Mouse (Mus musculus): ENCODE measurements around the gene Fbln1. TPM values are rescaled to one million over a fixed set of nuclear protein-coding genes. Genes with fewer than 3 reads are reported as not detected.
"Not testable (repeated sequence)": the region's sequence is repeated elsewhere in the genome, so short reads cannot be mapped to it uniquely, and the experiment has no call there.

Fbln1 gene
- polyA plus RNA-seq, 1 experiment from 2014 or later = 60.2 TPM

- no peak overlapping the region for H3K4me2 ChIP-seq
- no peak for DNase-seq (ENCODE audit: low spot score)
- no peaks in the 10 kb centered on the region for H3K4me1 ChIP-seq (replicated peaks; ENCODE audit: control insufficient read depth, insufficient read depth, low read length)
- H3K27me3 ChIP-seq (replicated peaks; ENCODE audit: control insufficient read depth, insufficient read depth, low read length) = no peaks in the 10 kb centered on the region
- WGBS = 82% methylated on average over 4 of the region's 4 CpGs
- H3K9me3 ChIP-seq (ENCODE audit: control insufficient read depth, low read length) = no peaks in the 10 kb centered on the region
- no peak for ATAC-seq (replicated peaks; ENCODE audit: low FRiP score)
- no peaks in the 10 kb centered on the region for H3K36me3 ChIP-seq (ENCODE audit: control insufficient read depth, insufficient read depth, low read length)
- no peak overlapping the region for H3K9ac ChIP-seq (ENCODE audit: low read depth, low read length)
- H3K4me3 ChIP-seq (ENCODE audit: low read depth, low read length) = no peak overlapping the region
- H3K27ac ChIP-seq (ENCODE audit: low read depth, low read length) = no peak overlapping the region
Observed at GRCm38 (mm10) chr15:85323214-85323613, 117.5 kb downstream of the Fbln1 start.

GRCm38 (mm10) chr15:85324426-85324825 lies 118.7 kb downstream of the Fbln1 start:
- no peaks in the 10 kb centered on the region for H3K4me1 ChIP-seq (replicated peaks; ENCODE audit: control insufficient read depth, insufficient read depth, low read length)
- WGBS = 86% methylated on average over 1 of the region's 1 CpGs
- no peak for DNase-seq (ENCODE audit: low spot score)

DNA sequence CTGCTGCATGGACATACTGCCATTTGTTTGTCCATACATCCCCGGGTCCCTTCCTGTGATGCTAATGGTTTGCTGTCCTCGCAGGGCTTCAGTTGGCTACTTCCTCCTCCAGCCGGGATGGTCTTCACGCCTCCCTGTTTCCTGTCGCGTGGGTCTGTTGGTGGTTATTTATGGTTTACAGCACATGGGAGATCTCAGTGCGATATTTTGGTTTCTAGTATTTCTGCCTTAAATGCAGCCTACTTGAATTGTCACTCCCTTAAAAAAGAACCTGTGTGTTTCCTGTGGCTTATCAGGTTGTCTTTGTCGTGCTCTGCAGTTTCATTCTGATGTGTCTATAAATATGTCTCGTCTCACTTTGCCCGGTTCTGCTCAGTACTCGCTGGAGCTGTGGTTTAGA lies 122.1 kb downstream of the Fbln1 start:
- 30% methylated on average over 11 of the region's 11 CpGs for WGBS
- no peak for DNase-seq (ENCODE audit: low spot score)
- ATAC-seq (replicated peaks; ENCODE audit: low FRiP score) = no peak
- Histone ChIP-seq H3K36me3 (ENCODE audit: control insufficient read depth, insufficient read depth, low read length) (no peaks in the 10 kb centered on the region), H3K9me3 (ENCODE audit: control insufficient read depth, low read length) (no peaks in the 10 kb centered on the region), H3K4me3 (ENCODE audit: low read depth, low read length) (no peak overlapping the region), H3K4me2 (0 out of 2 replicates have a peak overlapping the region, but pooled peaks have one; percentile 31), H3K9ac (ENCODE audit: low read depth, low read length) (no peak overlapping the region), H3K4me1 (replicated peaks; ENCODE audit: control insufficient read depth, insufficient read depth, low read length) (no peaks in the 10 kb centered on the region), H3K27me3 (replicated peaks; ENCODE audit: control insufficient read depth, insufficient read depth, low read length) (no peaks in the 10 kb centered on the region), H3K27ac (ENCODE audit: low read depth, low read length) (no peak overlapping the region)

More at GRCm38 (mm10) chr15:85324426-85324825, 118.7 kb downstream of the Fbln1 start:
- Histone ChIP-seq H3K36me3 (ENCODE audit: control insufficient read depth, insufficient read depth, low read length) (no peaks in the 10 kb centered on the region), H3K9me3 (ENCODE audit: control insufficient read depth, low read length) (no peaks in the 10 kb centered on the region), H3K4me3 (ENCODE audit: low read depth, low read length) (no peak overlapping the region), H3K27ac (ENCODE audit: low read depth, low read length) (no peak overlapping the region), H3K9ac (ENCODE audit: low read depth, low read length) (no peak overlapping the region), H3K4me2 (no peak overlapping the region), H3K27me3 (replicated peaks; ENCODE audit: control insufficient read depth, insufficient read depth, low read length) (no peaks in the 10 kb centered on the region)
- no peak for ATAC-seq (replicated peaks; ENCODE audit: low FRiP score)

GRCm38 (mm10) chr15:85328455-85328854 lies 122.7 kb downstream of the Fbln1 start:
- H3K4me3 ChIP-seq (ENCODE audit: low read depth, low read length); H3K9ac ChIP-seq (ENCODE audit: low read depth, low read length); H3K9me3 ChIP-seq (ENCODE audit: control insufficient read depth, low read length); H3K36me3 ChIP-seq (ENCODE audit: control insufficient read depth, insufficient read depth, low read length); H3K4me2 ChIP-seq; ATAC-seq (replicated peaks; ENCODE audit: low FRiP score); H3K27ac ChIP-seq (ENCODE audit: low read depth, low read length); H3K4me1 ChIP-seq (replicated peaks; ENCODE audit: control insufficient read depth, insufficient read depth, low read length); H3K27me3 ChIP-seq (replicated peaks; ENCODE audit: control insufficient read depth, insufficient read depth, low read length); DNase-seq (ENCODE audit: low spot score): not testable (repeated sequence)
- WGBS = 70% methylated on average over 2 of the region's 2 CpGs

GRCm38 (mm10) chr15:85329096-85329495 lies 123.3 kb downstream of the Fbln1 start:
- Histone ChIP-seq H3K27me3 (replicated peaks; ENCODE audit: control insufficient read depth, insufficient read depth, low read length) (no peaks in the 10 kb centered on the region), H3K9me3 (ENCODE audit: control insufficient read depth, low read length) (no peaks in the 10 kb centered on the region), H3K4me3 (ENCODE audit: low read depth, low read length) (no peak overlapping the region), H3K36me3 (ENCODE audit: control insufficient read depth, insufficient read depth, low read length) (no peaks in the 10 kb centered on the region), H3K4me2 (no peak overlapping the region; the same call in 1 of the 2 replicates), H3K27ac (ENCODE audit: low read depth, low read length) (peak overlapping the region; percentile 55; the same call in 1 of the 2 replicates), H3K4me1 (replicated peaks; ENCODE audit: control insufficient read depth, insufficient read depth, low read length) (no peaks in the 10 kb centered on the region; the same call in 1 of the 2 replicates), H3K9ac (ENCODE audit: low read depth, low read length) (no peak overlapping the region)
- 85% methylated on average over 5 of the region's 5 CpGs for WGBS
- ATAC-seq (replicated peaks; ENCODE audit: low FRiP score) (no peak), DNase-seq (ENCODE audit: low spot score) (no peak)

DNA sequence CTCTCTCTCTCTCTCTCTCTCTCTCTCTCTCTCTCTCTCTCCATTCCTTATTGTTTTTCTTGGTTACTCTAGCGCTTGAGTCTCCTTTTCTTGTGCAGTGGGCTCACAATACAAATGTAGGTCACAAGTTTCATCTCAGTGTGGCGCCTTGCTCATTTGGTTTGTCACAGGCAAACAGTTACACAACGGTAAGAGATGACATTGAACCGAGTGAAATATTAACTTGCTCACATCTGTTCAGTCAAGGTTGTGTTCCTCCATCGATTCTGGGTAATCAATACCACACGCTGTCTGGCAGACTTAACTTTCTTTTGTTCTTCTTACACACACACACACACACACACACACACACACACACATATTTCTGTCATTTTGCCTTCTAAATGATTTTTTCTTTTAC lies 124.3 kb downstream of the Fbln1 start:
- Histone ChIP-seq H3K9ac (ENCODE audit: low read depth, low read length) (no peak overlapping the region), H3K27me3 (replicated peaks; ENCODE audit: control insufficient read depth, insufficient read depth, low read length) (no peaks in the 10 kb centered on the region), H3K36me3 (ENCODE audit: control insufficient read depth, insufficient read depth, low read length) (no peaks in the 10 kb centered on the region), H3K27ac (ENCODE audit: low read depth, low read length) (no peak overlapping the region), H3K4me1 (replicated peaks; ENCODE audit: control insufficient read depth, insufficient read depth, low read length) (no peaks in the 10 kb centered on the region; the same call in 1 of the 2 replicates), H3K4me3 (ENCODE audit: low read depth, low read length) (no peak overlapping the region), H3K4me2 (no peak overlapping the region), H3K9me3 (ENCODE audit: control insufficient read depth, low read length) (no peaks in the 10 kb centered on the region)
- 65% methylated on average over 6 of the region's 6 CpGs for WGBS
- DNase-seq (ENCODE audit: low spot score) (no peak), ATAC-seq (replicated peaks; ENCODE audit: low FRiP score) (no peak; the same call in 1 of the 2 replicates)

GRCm38 (mm10) chr15:85333511-85333910 lies 127.8 kb downstream of the Fbln1 start:
- not testable (repeated sequence) for H3K4me3 ChIP-seq (ENCODE audit: low read depth, low read length); H3K27me3 ChIP-seq (replicated peaks; ENCODE audit: control insufficient read depth, insufficient read depth, low read length); H3K9me3 ChIP-seq (ENCODE audit: control insufficient read depth, low read length); ATAC-seq (replicated peaks; ENCODE audit: low FRiP score); H3K27ac ChIP-seq (ENCODE audit: low read depth, low read length); H3K4me2 ChIP-seq; H3K9ac ChIP-seq (ENCODE audit: low read depth, low read length); DNase-seq (ENCODE audit: low spot score); H3K36me3 ChIP-seq (ENCODE audit: control insufficient read depth, insufficient read depth, low read length)
- H3K4me1 ChIP-seq (replicated peaks; ENCODE audit: control insufficient read depth, insufficient read depth, low read length) = peaks cover 12% of the 10 kb centered on the region
- 86% methylated on average over 6 of the region's 6 CpGs for WGBS

- Histone ChIP-seq H3K27ac (ENCODE audit: low read depth, low read length) (no peak overlapping the region), H3K36me3 (ENCODE audit: control insufficient read depth, insufficient read depth, low read length) (no peaks in the 10 kb centered on the region), H3K4me1 (replicated peaks; ENCODE audit: control insufficient read depth, insufficient read depth, low read length) (peaks cover 12% of the 10 kb centered on the region), H3K4me3 (ENCODE audit: low read depth, low read length) (no peak overlapping the region), H3K9me3 (ENCODE audit: control insufficient read depth, low read length) (no peaks in the 10 kb centered on the region), H3K4me2 (no peak overlapping the region), H3K27me3 (replicated peaks; ENCODE audit: control insufficient read depth, insufficient read depth, low read length) (no peaks in the 10 kb centered on the region), H3K9ac (ENCODE audit: low read depth, low read length) (no peak overlapping the region)
- ATAC-seq (replicated peaks; ENCODE audit: low FRiP score) = no peak
- 51% methylated on average over 3 of the region's 3 CpGs for WGBS
- DNase-seq (ENCODE audit: low spot score) = no peak
Observed at GRCm38 (mm10) chr15:85334234-85334633, 128.5 kb downstream of the Fbln1 start.

GRCm38 (mm10) chr15:85335671-85336300 lies 130.0 kb downstream of the Fbln1 start, which contains the start of gene Atxn10:
Gene Atxn10 (plus strand): TSS chr15:85336245.
- Histone ChIP-seq H3K27ac (ENCODE audit: low read depth, low read length) (peak within 1 kb of the TSS; percentile 91), H3K4me2 (peak within 1 kb of the TSS; percentile 98), H3K36me3 (ENCODE audit: control insufficient read depth, insufficient read depth, low read length) (no peaks in the 10 kb centered on the region), H3K9me3 (ENCODE audit: control insufficient read depth, low read length) (no peaks in the 10 kb centered on the region), H3K4me1 (replicated peaks; ENCODE audit: control insufficient read depth, insufficient read depth, low read length) (peaks cover 12% of the 10 kb centered on the region), H3K9ac (ENCODE audit: low read depth, low read length) (peak within 1 kb of the TSS; percentile 92), H3K4me3 (ENCODE audit: low read depth, low read length) (peak within 1 kb of the TSS; percentile 94), H3K27me3 (replicated peaks; ENCODE audit: control insufficient read depth, insufficient read depth, low read length) (no peaks in the 10 kb centered on the region)
- ATAC-seq (replicated peaks; ENCODE audit: low FRiP score) (no peak; the same call in none of the 2 replicates), DNase-seq (ENCODE audit: low spot score) (no peak)
- 12% methylated on average over 18 of the region's 19 CpGs for WGBS

Measured in liver, embryonic 11.5 days (tissue).